Mouse (Mus musculus) left cerebral cortex, postnatal 14 days (tissue): Measurements from ENCODE around the gene Dido1. TPM values are rescaled to one million over a fixed set of nuclear protein-coding genes. Genes with fewer than 3 reads are reported as not detected.

Source experiments
- DNase-seq, 2 experiments: peaks; one replicate each; pipeline ENCODE4 v3.0.0; 2021 to 2022; ENCODE audit warnings: low spot score in 2 of 2, mixed read lengths in 1 of 2
- intact Hi-C: fragments of 180-260 bp; cut with DNase I; formaldehyde crosslinking; loops from one replicate; pipeline ENCODE4 v1.15.1; 2025
- total RNA-seq, 2 experiments: library from RNA; stranded (reverse); gene quantifications; 2 replicates each; pipeline ENCODE4 v1.2.3; 2021

Gene Dido1
- total RNA-seq, 2 experiments from 2014 or later, result 56.6 to 57.7 TPM

DNA sequence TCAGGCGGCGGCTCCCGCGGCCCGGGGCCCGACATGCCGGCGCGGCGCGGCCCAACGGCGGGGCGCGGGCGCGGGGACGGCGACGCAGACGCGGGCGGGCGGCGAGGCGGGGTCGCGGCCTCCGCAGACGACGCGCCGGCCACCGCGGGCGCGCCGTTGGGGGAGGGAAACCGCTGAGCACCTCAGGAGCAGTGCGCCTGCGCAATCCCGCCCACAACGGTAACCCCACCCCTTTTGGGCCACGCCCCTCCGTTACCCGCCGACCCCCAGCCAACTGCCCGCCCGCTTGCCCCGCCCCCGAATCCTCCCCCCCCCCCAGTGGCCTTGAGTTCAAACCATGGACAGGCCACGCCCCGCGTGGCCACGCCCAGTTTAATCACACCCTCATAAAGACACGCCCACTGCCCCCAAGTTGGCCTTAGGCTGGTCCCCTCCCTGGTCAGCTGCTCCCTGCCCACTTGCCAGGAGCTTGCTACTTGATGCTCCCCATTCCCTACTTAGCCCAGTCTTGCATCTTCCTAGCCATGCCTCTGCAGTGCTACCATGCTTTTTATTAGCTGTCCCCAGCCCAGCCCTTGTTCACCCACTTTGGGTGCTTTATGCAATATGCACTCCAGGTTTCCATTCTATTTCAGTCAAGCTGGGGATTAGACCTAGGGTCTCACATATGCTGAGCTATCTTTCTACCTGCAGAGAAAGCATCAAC lies 67.1 kb downstream of the Dido1 start, which contains the start of gene Tcfl5:
TSS of gene Tcfl5 (minus strand) at position 154 of the 706 bp plus-strand sequence.
- DNase-seq, result no peak
- intact Hi-C loops, result no loop called here

DNA sequence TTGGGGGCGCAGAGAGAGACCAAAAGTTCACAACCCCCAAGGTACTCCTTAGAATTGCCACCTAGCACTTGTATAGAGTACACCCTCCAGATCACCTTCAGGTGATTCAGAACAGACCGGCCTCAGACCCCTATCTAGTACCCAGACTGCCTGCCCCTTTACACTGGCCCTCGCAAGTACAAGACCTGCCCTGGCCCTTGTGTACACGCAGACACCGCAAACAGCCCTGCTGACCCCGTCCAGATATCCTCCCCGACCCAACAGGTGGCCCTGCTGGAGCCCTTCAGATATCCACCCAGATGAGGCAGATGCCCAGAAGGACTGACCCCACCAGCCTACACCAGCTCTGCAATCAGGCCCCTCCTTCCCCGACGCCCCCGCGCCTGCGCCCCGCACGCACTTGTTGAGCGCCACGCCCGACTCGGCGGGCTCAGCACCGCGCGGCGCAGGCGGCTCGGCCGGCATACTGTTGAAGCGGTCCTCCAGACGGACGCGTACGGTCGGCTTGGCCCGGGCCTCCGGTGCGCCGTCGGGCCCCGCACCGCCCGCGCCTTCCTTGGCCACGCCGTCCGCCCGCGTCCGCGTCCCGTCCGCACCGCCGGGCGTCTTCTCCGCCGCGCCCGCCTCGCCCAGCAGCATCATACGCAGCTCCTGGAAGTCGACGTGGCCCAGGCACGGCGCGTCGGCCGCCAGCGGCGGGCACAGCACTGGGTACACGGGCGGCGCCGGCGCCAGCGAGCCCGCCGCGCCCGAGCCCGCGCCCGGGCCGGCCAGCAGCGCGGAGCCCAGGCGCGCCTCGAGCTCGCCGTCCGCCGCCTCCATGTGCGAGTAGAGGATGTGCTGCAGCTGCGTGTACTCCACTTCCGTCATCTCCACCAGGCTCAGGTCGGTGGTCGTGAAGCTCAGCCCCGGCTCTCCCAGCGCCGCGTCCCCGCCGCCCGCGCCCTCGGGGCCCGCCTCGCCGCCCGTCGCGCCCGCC lies 67.9 kb downstream of the Dido1 start:
- intact Hi-C loops, result no loop called here
- DNase-seq, result no peak

DNA sequence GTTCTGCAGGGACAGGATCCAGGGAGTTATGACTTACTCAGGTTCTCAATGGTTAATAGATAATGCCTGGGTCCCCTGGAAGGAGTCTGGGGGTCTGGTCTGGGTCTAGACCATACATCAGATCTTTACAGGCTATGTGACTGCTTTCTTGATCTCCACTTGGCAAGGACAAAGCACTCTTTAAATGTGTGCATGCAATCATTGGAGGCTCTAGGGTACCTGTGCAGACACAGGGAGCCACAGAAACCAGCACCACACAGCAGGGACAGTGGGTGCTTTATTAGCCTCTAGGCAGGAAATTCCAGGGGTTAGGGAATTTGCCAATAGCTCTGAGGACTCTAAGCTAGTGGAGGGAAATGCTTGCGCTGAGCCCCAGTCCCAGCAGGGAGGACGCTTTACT lies 97.9 kb downstream of the Dido1 start:
- intact Hi-C loops, result no loop called here
- DNase-seq, result no peak

DNA sequence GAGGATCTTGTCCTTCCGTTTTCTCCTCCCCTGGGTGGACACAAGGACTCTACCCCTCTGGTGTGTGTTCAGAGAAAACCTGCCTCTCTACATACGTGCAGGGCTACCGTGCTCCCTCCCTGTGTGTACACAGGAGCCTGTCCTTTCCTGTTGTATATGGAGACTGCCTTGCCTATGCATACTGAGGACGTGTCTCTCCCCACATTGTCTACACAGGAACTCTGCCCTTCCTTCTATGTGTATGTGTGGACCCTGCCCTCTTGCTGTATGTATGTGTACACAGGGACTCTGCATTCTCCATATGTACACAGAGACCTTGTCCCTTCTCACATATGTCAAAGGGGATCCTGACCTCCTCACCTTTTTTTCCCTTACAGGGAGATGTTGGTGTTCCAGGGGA lies 99.5 kb downstream of the Dido1 start:
- intact Hi-C loops, result no loop called here
- DNase-seq, result no peak

Other genes with a start within 250 kb of the Dido1 start
- gene Ntsr1, start 210.0 kb downstream of the Dido1 start, total RNA-seq, result 10 to 100 TPM; 11.4 to 14.1 TPM
- 10 to 100 TPM; 15.9 to 20.9 TPM for gene Mrgbp, start 128.7 kb downstream of the Dido1 start, total RNA-seq
- 10 to 100 TPM; 61.5 to 62.9 TPM for gene Ogfr, start 120.8 kb downstream of the Dido1 start, total RNA-seq
- gene Col9a3, start 112.2 kb downstream of the Dido1 start, total RNA-seq, result 10 to 100 TPM; 23.2 to 31.7 TPM
- gene Tcfl5, start 67.3 kb downstream of the Dido1 start, total RNA-seq, result 1 to 10 TPM; 2.5 to 3.3 TPM
- gene Gid8, start 118 bp upstream of the Dido1 start, total RNA-seq, result 10 to 100 TPM; 61.8 to 63.6 TPM
- 1 to 10 TPM in 1 of 2 experiments, under 1 TPM in 1; 0.24 to 1.1 TPM for gene Slc17a9, start 15.3 kb upstream of the Dido1 start, total RNA-seq
- gene Bhlhe23, start 66.9 kb upstream of the Dido1 start, total RNA-seq, result not detected
- 10 to 100 TPM; 63.1 to 68.4 TPM for gene Ythdf1, start 210.9 kb upstream of the Dido1 start, total RNA-seq
- gene Birc7, start 219.0 kb upstream of the Dido1 start, total RNA-seq, result not detected
- 10 to 100 TPM; 35.7 to 45.1 TPM for gene Nkain4, start 244.7 kb upstream of the Dido1 start, total RNA-seq